Mouse (Mus musculus): ENCODE data around the gene Gm10408. TPM values are rescaled to one million over a fixed set of nuclear protein-coding genes. Genes with fewer than 3 reads are reported as not detected.

The Gm10408 gene
- not detected for polyA plus RNA-seq (2017; shearing (Covaris generic))

DNA sequence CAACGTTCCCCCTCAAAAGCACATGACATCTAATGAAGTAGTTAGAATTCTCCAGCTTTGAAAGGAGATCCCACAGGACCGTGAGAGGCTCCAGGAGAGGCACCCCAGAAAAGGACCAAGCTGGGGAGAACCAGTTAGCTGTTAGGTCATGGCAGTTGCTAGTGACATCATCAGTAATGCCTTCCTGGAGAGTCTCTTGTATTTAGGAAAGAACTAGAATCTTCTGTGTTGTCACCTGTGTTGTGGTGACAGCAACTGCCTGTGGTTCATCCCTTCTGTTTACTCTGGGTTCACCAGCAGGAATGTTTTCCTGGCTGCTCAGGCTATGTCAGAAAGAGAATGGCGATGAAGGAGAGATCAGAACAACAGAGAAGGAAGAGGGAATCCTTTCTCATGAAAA is at the start of gene Gm10408:
Gene Gm10408, plus strand, starts transcription at position 301 of the 400 bp plus-strand sequence.

DNA sequence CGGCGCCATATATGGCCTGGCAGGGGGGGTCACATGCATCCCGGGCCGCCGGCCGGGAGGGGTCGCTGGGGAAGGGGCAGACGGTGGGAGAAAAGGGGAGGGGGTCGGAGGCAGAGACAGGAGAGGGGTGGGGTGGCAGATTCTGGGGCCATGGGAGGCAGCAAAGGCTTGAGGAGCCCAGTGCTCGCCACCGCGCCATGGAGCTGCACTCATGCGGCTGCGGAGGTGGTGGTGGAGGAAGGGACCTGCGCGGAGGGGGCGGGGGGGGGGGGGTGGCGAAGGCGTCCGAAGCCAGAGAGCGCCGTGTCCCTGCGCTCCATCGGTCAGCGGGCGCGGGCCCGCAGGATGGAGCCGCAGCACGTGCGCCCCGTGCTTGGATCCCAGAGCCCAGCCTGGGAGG is 36.9 kb upstream of the Gm10408 start, which contains the start of gene Gm10409:
Gene Gm10409, plus strand, starts transcription at position 301 of the 400 bp plus-strand sequence.

DNA sequence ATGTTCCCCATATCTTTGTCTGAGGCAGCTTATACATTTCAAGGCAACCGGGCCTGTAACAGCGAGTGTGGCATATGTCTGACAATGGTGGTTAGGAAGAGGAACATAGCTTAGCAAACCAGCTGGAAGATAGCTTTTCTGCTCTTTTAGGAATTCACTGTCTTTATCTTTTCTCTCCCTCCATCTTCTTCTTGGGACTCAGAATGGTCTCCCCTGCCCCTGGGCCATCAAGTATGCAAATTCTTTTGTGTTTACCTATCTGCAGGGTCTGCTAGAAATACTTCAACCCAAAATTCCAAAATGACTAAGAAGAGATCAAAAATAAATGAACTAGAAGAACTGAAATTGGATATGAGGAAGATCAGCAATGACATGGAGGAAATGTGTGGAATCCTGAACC is 21.4 kb upstream of the Gm10408 start, which contains the start of gene Gm3005:
Gene Gm3005, plus strand, starts transcription at position 301 of the 400 bp plus-strand sequence.

Other genes with a start within 250 kb of the Gm10408 start
- gene D830030K20Rik, start 240.9 kb upstream of the Gm10408 start, polyA plus RNA-seq (2017; shearing (Covaris generic)): not detected
- not detected for gene Gm2956, start 116.8 kb upstream of the Gm10408 start, polyA plus RNA-seq (2017; shearing (Covaris generic))
- not detected for gene Gm10413, start 54.3 kb upstream of the Gm10408 start, polyA plus RNA-seq (2017; shearing (Covaris generic))
- not detected for gene Gm10409, start 36.8 kb upstream of the Gm10408 start, polyA plus RNA-seq (2017; shearing (Covaris generic))
- not detected for gene Gm3005, start 21.3 kb upstream of the Gm10408 start, polyA plus RNA-seq (2017; shearing (Covaris generic))
- gene Gm3012, start 185.1 kb downstream of the Gm10408 start, polyA plus RNA-seq (2017; shearing (Covaris generic)): not detected
- gene Gm3020, start 202.7 kb downstream of the Gm10408 start, polyA plus RNA-seq (2017; shearing (Covaris generic)): not detected
- gene Gm3043, start 239.4 kb downstream of the Gm10408 start, polyA plus RNA-seq (2017; shearing (Covaris generic)): not detected